Mouse (Mus musculus) kidney, embryonic 14.5 days (tissue): ENCODE data around the gene Slc16a5. TPM values are rescaled to one million over a fixed set of nuclear protein-coding genes. Genes with fewer than 3 reads are reported as not detected.
"Not testable (repeated sequence)": the region's sequence is repeated elsewhere in the genome, so short reads cannot be mapped to it uniquely, and the experiment has no call there.

ENCODE experiments used
- ATAC-seq: fragments of 200-750 bp; cut with Nextera tagmentation; 2 replicates; pipeline ENCODE4 v1.8.0; 2017; ENCODE audit warnings: moderate number of reproducible peaks, mild to moderate bottlenecking, moderate TSS enrichment, moderate library complexity; ENCODE audit not compliant: low FRiP score, low TSS enrichment
- H3K27ac ChIP-seq: fragments of 300-500 bp; sonication (generic); 2 replicates; pipeline ENCODE4 v1.5.1; 2014; ENCODE audit warnings: low read depth, mild to moderate bottlenecking, low read length, moderate library complexity, mixed read lengths
- H3K27me3 ChIP-seq: fragments of 300-500 bp; sonication (generic); 2 replicates; pipeline ENCODE4 v1.6.1; 2014; ENCODE audit warnings: mild to moderate bottlenecking, low read length; ENCODE audit not compliant: control insufficient read depth, insufficient read depth
- H3K36me3 ChIP-seq: fragments of 300-500 bp; sonication (generic); 2 replicates; pipeline ENCODE4 v1.6.1; 2014; ENCODE audit warnings: low read length, mixed read lengths; ENCODE audit not compliant: control insufficient read depth, insufficient read depth
- H3K4me1 ChIP-seq: fragments of 300-500 bp; sonication (generic); 2 replicates; pipeline ENCODE4 v1.6.1; 2014; ENCODE audit warnings: low read length, mixed read lengths; ENCODE audit not compliant: control insufficient read depth, insufficient read depth
- H3K4me2 ChIP-seq: fragments of 300-500 bp; sonication (generic); replicated peaks from 2 replicates; pipeline ENCODE4 v1.6.1; 2014; ENCODE audit warnings: low read depth, mild to moderate bottlenecking, low read length
- H3K4me3 ChIP-seq: fragments of 300-500 bp; sonication (generic); 2 replicates; pipeline ENCODE4 v1.5.1; 2014; ENCODE audit warnings: mild to moderate bottlenecking, low read length
- H3K9ac ChIP-seq: fragments of 300-500 bp; sonication (generic); 2 replicates; pipeline ENCODE4 v1.6.1; 2014; ENCODE audit warnings: low read depth, mild to moderate bottlenecking, low read length, moderate library complexity
- H3K9me3 ChIP-seq: fragments of 300-500 bp; sonication (generic); 2 replicates; pipeline ENCODE4 v1.6.1; 2016; ENCODE audit warnings: low read length; ENCODE audit not compliant: control insufficient read depth
- WGBS: fragments of 180-500 bp; shearing (Covaris S2); extraction: QIAGEN DNeasy Blood & Tissue Kit; methylation state at CpG from one replicate; pipeline ENCODE4 v1.1.7; 2014; 5-methylcytosine and 5-hydroxymethylcytosine counted together
- polyA plus RNA-seq: library from polyadenylated mRNA; unstranded; fragments of >200 nt; fragmentation: Nextera tagmentation; extraction: Ambion mirVana; gene quantifications from 2 replicates; pipeline ENCODE4 v1.2.1, GENCODE M21; 2014

The Slc16a5 gene
- polyA plus RNA-seq, 1 experiment from 2014 or later: 10.7 TPM

DNA sequence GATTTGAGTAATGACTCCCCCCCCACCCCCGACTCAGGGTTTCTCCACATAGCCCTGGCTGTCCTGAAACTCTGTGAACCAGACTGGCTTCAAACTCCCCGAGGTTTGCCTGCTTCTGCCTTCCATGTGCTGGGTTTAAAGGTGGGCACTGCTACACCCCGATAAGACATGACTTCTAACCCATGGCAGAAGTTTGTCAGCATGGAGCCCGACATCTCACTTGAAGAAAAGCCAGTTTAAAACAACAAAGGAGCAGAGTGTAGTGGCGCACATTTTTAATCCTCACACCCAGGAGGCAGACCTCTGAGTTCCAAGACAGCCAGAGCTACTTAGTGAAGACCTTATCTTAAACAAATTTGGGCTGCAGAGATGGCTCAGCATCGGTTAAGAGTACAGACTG is 30.1 kb downstream of the Slc16a5 start:
- 39% methylated on average over 6 of the region's 6 CpGs for WGBS
- Histone ChIP-seq H3K27me3 (no peaks in the 10 kb centered on the region), H3K27ac (no peak overlapping the region), H3K9me3 (no peaks in the 10 kb centered on the region), H3K4me1 (peaks cover 9% of the 10 kb centered on the region; the same call in 1 of the 2 replicates), H3K36me3 (peaks cover 8% of the 10 kb centered on the region; the same call in 1 of the 2 replicates), H3K4me3 (peak overlapping the region; percentile 69), H3K9ac (peak overlapping the region; percentile 70; the same call in 1 of the 2 replicates), H3K4me2 (peak overlapping the region; percentile 87)
- no peak for ATAC-seq

DNA sequence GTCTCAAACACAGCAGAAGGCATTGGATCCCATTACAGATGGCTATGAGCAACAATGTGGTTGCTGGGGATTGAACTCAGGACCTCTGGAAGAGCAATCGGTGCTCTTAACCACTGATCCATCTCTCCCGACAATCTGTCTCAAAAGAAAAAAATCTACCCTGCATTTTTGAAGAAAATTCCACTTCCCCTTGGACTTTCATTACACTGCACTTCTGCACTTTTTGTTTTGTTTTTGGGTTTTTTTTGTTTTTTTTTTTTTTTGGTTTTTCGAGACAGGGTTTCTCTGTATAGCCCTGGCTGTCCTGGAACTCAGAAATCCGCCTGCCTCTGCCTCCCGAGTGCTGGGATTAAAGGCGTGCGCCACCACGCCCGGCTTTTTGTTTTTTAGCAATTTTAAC is 34.3 kb downstream of the Slc16a5 start:
- not testable (repeated sequence) for H3K4me2 ChIP-seq, H3K4me1 ChIP-seq, H3K9ac ChIP-seq, H3K27me3 ChIP-seq, ATAC-seq, H3K9me3 ChIP-seq, H3K27ac ChIP-seq, H3K4me3 ChIP-seq
- WGBS: 86% methylated on average over 9 of the region's 9 CpGs
- peaks cover 48% of the 10 kb centered on the region for H3K36me3 ChIP-seq

DNA sequence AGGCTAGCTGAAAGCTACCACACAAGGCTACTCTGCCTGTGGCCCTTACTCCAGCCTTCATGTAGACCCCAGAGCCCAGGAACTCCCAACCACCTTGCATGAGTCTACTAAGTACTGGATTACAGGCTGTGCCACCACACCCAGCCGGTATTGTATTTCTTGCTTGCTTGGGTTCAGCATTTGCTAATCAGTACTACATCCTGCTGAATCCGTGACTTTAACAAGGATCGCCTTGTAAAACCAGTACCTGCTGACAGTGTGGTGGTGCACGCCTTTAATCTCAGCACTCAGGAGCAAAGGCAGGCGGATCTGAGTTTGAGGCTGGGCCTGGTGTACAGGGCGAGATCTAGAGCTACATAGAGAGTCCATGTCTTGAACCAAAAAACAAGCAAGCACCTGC is 40.4 kb downstream of the Slc16a5 start:
- no peak for ATAC-seq
- Histone ChIP-seq H3K9ac (no peak overlapping the region), H3K9me3 (no peaks in the 10 kb centered on the region), H3K4me3 (no peak overlapping the region), H3K4me2 (no peak overlapping the region), H3K27ac (no peak overlapping the region), H3K27me3 (no peaks in the 10 kb centered on the region), H3K4me1 (no peaks in the 10 kb centered on the region), H3K36me3 (peaks cover 61% of the 10 kb centered on the region)
- WGBS: 94% methylated on average over 6 of the region's 6 CpGs

DNA sequence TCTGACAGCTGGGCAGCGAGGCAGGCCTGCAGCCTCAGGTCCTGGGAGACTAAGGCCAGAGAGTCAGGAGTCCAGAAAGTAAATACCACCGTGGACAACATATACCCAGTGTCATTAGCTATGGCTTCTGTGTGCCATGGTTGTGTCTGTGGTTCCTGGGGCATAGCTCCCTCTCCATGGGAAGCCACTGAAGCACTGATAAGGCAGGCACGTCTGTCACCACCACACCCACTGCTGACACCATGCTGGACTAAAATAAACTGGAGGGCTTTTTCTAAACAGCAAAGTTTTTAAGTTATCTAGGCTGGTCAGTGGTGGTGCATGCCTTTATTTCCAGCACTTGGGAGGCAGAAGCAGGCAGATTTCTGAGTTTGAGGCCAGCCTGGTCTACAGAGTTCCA is 44.3 kb downstream of the Slc16a5 start:
- no peak overlapping the region for H3K4me3 ChIP-seq
- peaks cover 22% of the 10 kb centered on the region; the same call in 1 of the 2 replicates for H3K36me3 ChIP-seq
- ATAC-seq: no peak
- H3K27me3 ChIP-seq: no peaks in the 10 kb centered on the region
- H3K9ac ChIP-seq: no peak overlapping the region
- H3K27ac ChIP-seq: no peak overlapping the region
- H3K4me1 ChIP-seq: peaks cover 18% of the 10 kb centered on the region
- no peak overlapping the region for H3K4me2 ChIP-seq
- no peaks in the 10 kb centered on the region for H3K9me3 ChIP-seq
- 75% methylated on average over 3 of the region's 3 CpGs for WGBS

DNA sequence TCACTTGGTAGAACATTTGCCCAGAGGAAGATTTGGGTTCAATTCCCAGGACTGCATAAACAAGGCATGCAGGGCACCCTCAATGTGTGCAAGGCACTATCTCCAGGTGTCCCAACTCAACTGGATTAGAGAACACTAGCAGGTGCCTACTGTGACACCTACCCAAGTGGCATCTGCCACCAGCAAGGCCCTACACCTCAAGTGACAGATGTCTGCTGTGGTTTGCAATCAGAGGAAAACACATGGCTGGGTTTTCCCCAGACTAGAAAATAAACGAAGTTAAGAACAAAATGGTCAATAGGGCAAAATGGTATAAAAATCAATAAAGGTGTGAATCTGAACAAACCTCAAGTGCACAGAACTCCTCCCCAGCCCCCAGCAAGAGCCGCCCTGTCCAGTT is 45.8 kb downstream of the Slc16a5 start:
- peaks cover 32% of the 10 kb centered on the region for H3K4me1 ChIP-seq
- ATAC-seq: no peak

DNA sequence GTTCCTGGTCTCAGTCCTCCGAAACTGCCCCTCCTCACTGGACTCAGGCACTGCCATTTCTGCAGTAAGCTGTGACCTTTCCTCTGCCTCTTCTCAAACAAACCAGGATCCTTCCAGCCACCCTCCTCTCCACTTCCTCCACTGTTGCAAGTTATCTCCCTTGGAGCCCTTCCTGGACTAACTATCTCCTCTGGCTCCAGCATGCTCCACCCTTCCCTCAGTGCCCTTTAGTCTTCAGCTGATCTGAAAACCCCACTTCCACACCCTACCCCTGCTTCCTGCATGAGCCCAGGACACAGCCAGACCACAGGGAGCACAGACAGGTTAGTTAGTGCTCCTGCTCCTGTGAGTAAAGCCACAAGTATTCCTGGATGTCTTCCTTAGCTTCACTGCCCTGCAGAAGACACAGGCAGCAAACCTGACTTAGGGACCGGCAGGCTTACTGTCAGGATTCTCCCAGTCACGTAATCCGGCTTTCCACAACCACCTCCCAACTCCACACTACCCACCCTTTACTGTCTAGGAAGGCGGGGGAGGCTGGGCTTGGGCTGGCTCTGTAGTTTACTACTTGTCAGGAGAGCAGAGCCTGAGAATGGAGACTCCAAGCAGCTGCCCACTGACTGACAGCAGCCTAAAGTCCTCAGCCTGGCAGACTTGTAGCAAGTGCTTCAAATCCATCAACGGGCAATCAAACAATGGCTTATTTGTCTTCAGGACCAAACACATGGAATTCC is 47.7 kb downstream of the Slc16a5 start:
- Histone ChIP-seq H3K9ac (no peak overlapping the region; the same call in 1 of the 2 replicates), H3K36me3 (0 out of 2 replicates have a peak, but pooled peaks cover 3% of the 10 kb centered on the region), H3K27ac (no peak overlapping the region), H3K4me3 (no peak overlapping the region), H3K4me2 (no peak overlapping the region; the same call in 1 of the 2 replicates), H3K9me3 (no peaks in the 10 kb centered on the region), H3K4me1 (peaks cover 32% of the 10 kb centered on the region), H3K27me3 (no peaks in the 10 kb centered on the region)
- ATAC-seq: no peak
- whole genome bisulfite sequencing: 29% methylated on average over 6 of the region's 6 CpGs

More for the DNA sequence above, 45.8 kb downstream of the Slc16a5 start:
- peaks cover 8% of the 10 kb centered on the region; the same call in 1 of the 2 replicates for H3K36me3 ChIP-seq
- H3K27ac ChIP-seq: no peak overlapping the region
- no peaks in the 10 kb centered on the region for H3K27me3 ChIP-seq
- WGBS: 87% methylated on average over 2 of the region's 2 CpGs
- H3K4me3 ChIP-seq: no peak overlapping the region
- peak overlapping the region; percentile 19; the same call in 1 of the 2 replicates for H3K9ac ChIP-seq
- H3K4me2 ChIP-seq: no peak overlapping the region
- H3K9me3 ChIP-seq: no peaks in the 10 kb centered on the region

DNA sequence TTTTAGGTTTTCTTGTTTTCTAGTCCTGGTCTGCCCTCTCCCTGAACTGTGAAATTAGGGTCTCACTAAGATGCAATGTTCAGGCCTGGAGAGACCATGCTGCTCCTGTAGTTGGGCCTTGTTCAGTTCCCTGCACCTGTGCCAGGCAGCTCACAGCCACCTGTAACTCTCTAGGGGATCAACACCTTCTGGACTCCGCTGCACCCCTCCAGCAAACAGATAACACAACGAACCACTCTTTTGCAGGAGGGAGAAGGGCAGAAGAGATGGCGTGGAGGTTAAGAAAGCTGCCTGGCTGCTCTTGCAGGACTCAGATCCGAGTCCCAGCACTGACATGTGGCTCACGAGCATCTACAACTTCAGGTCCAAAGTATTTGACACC is 48.2 kb downstream of the Slc16a5 start:
- ATAC-seq: no peak
- Histone ChIP-seq H3K4me3 (no peak overlapping the region), H3K4me2 (peak overlapping the region; percentile 21; the same call in 1 of the 2 replicates), H3K4me1 (peaks cover 32% of the 10 kb centered on the region), H3K27me3 (no peaks in the 10 kb centered on the region), H3K9ac (peak overlapping the region; percentile 7; the same call in 1 of the 2 replicates), H3K9me3 (no peaks in the 10 kb centered on the region), H3K27ac (no peak overlapping the region), H3K36me3 (0 out of 2 replicates have a peak, but pooled peaks cover 3% of the 10 kb centered on the region)
- 60% methylated on average over 5 of the region's 5 CpGs for WGBS

DNA sequence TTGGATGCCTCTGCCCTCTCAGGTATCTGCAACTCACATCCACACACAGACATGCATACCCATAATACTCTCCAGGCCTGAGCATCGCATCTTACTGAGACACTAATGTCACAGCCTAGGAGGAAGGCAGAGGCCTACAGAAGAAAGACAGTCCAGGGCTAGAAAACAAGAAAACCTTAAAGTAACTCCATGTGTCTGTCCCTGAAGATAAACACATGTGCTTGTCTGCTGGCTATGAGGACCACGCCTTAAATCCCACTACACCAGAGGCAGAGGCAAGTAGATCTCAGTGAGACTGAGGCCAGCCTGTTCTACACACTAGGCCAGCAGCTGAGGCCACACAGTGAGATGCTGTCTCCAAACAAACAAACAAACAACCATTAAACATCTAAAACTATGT is 48.8 kb downstream of the Slc16a5 start:
- H3K4me3 ChIP-seq: peak overlapping the region; percentile 100
- H3K36me3 ChIP-seq: 0 out of 2 replicates have a peak, but pooled peaks cover 3% of the 10 kb centered on the region
- H3K9ac ChIP-seq: 0 out of 2 replicates have a peak overlapping the region, but pooled peaks have one; percentile 14
- H3K9me3 ChIP-seq: no peaks in the 10 kb centered on the region
- WGBS: 73% methylated on average over 2 of the region's 2 CpGs
- peaks cover 32% of the 10 kb centered on the region for H3K4me1 ChIP-seq
- H3K27ac ChIP-seq: no peak overlapping the region
- no peak for ATAC-seq
- no peaks in the 10 kb centered on the region for H3K27me3 ChIP-seq
- peak overlapping the region; percentile 69 for H3K4me2 ChIP-seq

DNA sequence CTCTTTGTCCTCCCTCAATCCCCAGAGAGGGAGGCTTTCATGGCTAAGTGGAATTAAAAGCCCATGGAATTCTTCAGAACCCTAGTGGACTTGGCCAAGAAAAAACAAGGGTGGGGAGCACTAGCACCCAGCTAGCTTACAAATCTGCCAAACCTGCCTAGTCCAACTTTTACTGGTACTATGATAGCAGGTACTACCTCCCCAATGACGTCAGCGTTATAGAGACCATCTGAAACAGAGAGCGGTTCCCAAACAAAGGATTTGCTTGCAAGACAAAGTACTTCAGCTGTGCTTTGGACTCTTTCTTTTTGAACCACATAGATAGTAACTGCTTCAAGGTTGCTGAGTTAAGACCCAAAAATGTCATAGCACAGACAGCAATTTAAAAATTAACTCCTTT is 49.7 kb downstream of the Slc16a5 start:
- no peak overlapping the region; the same call in 1 of the 2 replicates for H3K27ac ChIP-seq
- ATAC-seq: no peak
- H3K27me3 ChIP-seq: no peaks in the 10 kb centered on the region
- peak overlapping the region; percentile 97; the same call in 1 of the 2 replicates for H3K9ac ChIP-seq
- 0 out of 2 replicates have a peak, but pooled peaks cover 3% of the 10 kb centered on the region for H3K36me3 ChIP-seq
- peaks cover 32% of the 10 kb centered on the region for H3K4me1 ChIP-seq
- peak overlapping the region; percentile 100 for H3K4me3 ChIP-seq
- no peaks in the 10 kb centered on the region for H3K9me3 ChIP-seq
- peak overlapping the region; percentile 69 for H3K4me2 ChIP-seq
- 49% methylated on average over 3 of the region's 3 CpGs for whole genome bisulfite sequencing
